Mouse (Mus musculus): ENCODE data around the gene Ccdc154. TPM values are rescaled to one million over a fixed set of nuclear protein-coding genes. Genes with fewer than 3 reads are reported as not detected.
"Not testable (repeated sequence)": the region's sequence is repeated elsewhere in the genome, so short reads cannot be mapped to it uniquely, and the experiment has no call there.

Ccdc154 gene
- polyA plus RNA-seq (2015; fragmentation: Nextera tagmentation; extraction: Ambion mirVana), result not detected in 2 replicates

- peaks cover 16% of the 10 kb centered on the region for H3K36me3 ChIP-seq (ENCODE audit: control insufficient read depth, insufficient read depth, low read length)
- 77% methylated on average over 1 of the region's 1 CpGs for WGBS
- ATAC-seq, result no peak
- no peaks in the 10 kb centered on the region for H3K27me3 ChIP-seq (ENCODE audit: control insufficient read depth, insufficient read depth, low read depth, low read length)
- H3K4me3 ChIP-seq (ENCODE audit: low read depth, low read length), result no peak within 1 kb of the TSS
- no peaks in the 10 kb centered on the region for H3K9me3 ChIP-seq (replicated peaks; ENCODE audit: control insufficient read depth, low read length, poor library complexity, severe bottlenecking)
- H3K27ac ChIP-seq (ENCODE audit: low read length), result no peak within 1 kb of the TSS
- no peaks in the 10 kb centered on the region for H3K4me1 ChIP-seq (ENCODE audit: control insufficient read depth, insufficient read depth, low read length)
- H3K4me2 ChIP-seq (ENCODE audit: low read length), result no peak within 1 kb of the TSS
- no peak within 1 kb of the TSS for H3K9ac ChIP-seq (ENCODE audit: low read depth, low read length)
These were observed at the start of gene Ccdc154 for GRCm38 (mm10) chr17:25162161-25162560. TSS of gene Ccdc154 (plus strand) at chr17:25162461.

- peak overlapping the region; percentile 48 for H3K4me3 ChIP-seq (ENCODE audit: low read depth, low read length)
- no peaks in the 10 kb centered on the region for H3K27me3 ChIP-seq (ENCODE audit: control insufficient read depth, insufficient read depth, low read depth, low read length)
- H3K4me1 ChIP-seq (ENCODE audit: control insufficient read depth, insufficient read depth, low read length), result peaks cover 9% of the 10 kb centered on the region
- no peak; the same call in 1 of the 2 replicates for ATAC-seq
- no peaks in the 10 kb centered on the region for H3K9me3 ChIP-seq (replicated peaks; ENCODE audit: control insufficient read depth, low read length, poor library complexity, severe bottlenecking)
- peak overlapping the region; percentile 87 for H3K27ac ChIP-seq (ENCODE audit: low read length)
- peaks cover 3% of the 10 kb centered on the region; the same call in 1 of the 2 replicates for H3K36me3 ChIP-seq (ENCODE audit: control insufficient read depth, insufficient read depth, low read length)
- H3K4me2 ChIP-seq (ENCODE audit: low read length), result peak overlapping the region; percentile 98
- H3K9ac ChIP-seq (ENCODE audit: low read depth, low read length), result peak overlapping the region; percentile 65
- WGBS, result 11% methylated on average over 23 of the region's 23 CpGs
These were observed 47.2 kb upstream of the Ccdc154 start for GRCm38 (mm10) chr17:25114908-25115645.

- peak within 1 kb of the TSS; percentile 65 for H3K9ac ChIP-seq (ENCODE audit: low read depth, low read length)
- 4% methylated on average over 40 of the region's 40 CpGs for WGBS
- ATAC-seq, result peak; percentile 94
- H3K36me3 ChIP-seq (ENCODE audit: control insufficient read depth, insufficient read depth, low read length), result 0 out of 2 replicates have a peak, but pooled peaks cover under 1% of the 10 kb centered on the region
- H3K9me3 ChIP-seq (replicated peaks; ENCODE audit: control insufficient read depth, low read length, poor library complexity, severe bottlenecking), result no peaks in the 10 kb centered on the region
- H3K4me3 ChIP-seq (ENCODE audit: low read depth, low read length), result peak within 1 kb of the TSS; percentile 48
- H3K27ac ChIP-seq (ENCODE audit: low read length), result peak within 1 kb of the TSS; percentile 87
- no peaks in the 10 kb centered on the region for H3K27me3 ChIP-seq (ENCODE audit: control insufficient read depth, insufficient read depth, low read depth, low read length)
- H3K4me2 ChIP-seq (ENCODE audit: low read length), result peak within 1 kb of the TSS; percentile 98
- H3K4me1 ChIP-seq (ENCODE audit: control insufficient read depth, insufficient read depth, low read length), result peaks cover 9% of the 10 kb centered on the region
These were observed 46.4 kb upstream of the Ccdc154 start, which contains the start of gene Telo2 for GRCm38 (mm10) chr17:25115664-25116432. TSS of gene Telo2 (minus strand) at chr17:25115967.

- WGBS, result 26% methylated on average over 4 of the region's 4 CpGs
- no peaks in the 10 kb centered on the region for H3K36me3 ChIP-seq (ENCODE audit: control insufficient read depth, insufficient read depth, low read length)
- H3K9me3 ChIP-seq (replicated peaks; ENCODE audit: control insufficient read depth, low read length, poor library complexity, severe bottlenecking), result no peaks in the 10 kb centered on the region
- H3K27ac ChIP-seq (ENCODE audit: low read length), result no peak overlapping the region
- H3K9ac ChIP-seq (ENCODE audit: low read depth, low read length), result no peak overlapping the region
- H3K4me3 ChIP-seq (ENCODE audit: low read depth, low read length), result no peak overlapping the region
- no peaks in the 10 kb centered on the region for H3K27me3 ChIP-seq (ENCODE audit: control insufficient read depth, insufficient read depth, low read depth, low read length)
- no peak overlapping the region for H3K4me2 ChIP-seq (ENCODE audit: low read length)
- H3K4me1 ChIP-seq (ENCODE audit: control insufficient read depth, insufficient read depth, low read length), result peaks cover 9% of the 10 kb centered on the region
- ATAC-seq, result no peak
These were observed 45.0 kb upstream of the Ccdc154 start for GRCm38 (mm10) chr17:25117263-25117662.

GRCm38 (mm10) chr17:25120406-25120805 lies 41.9 kb upstream of the Ccdc154 start, which contains the start of gene Ptx4:
TSS of gene Ptx4 (plus strand) at chr17:25120760.
- WGBS, result 64% methylated on average over 3 of the region's 3 CpGs
- ATAC-seq, result no peak
- H3K27ac ChIP-seq (ENCODE audit: low read length), result no peak within 1 kb of the TSS

GRCm38 (mm10) chr17:25123979-25124378 lies 38.3 kb upstream of the Ccdc154 start:
- Histone ChIP-seq H3K27ac (ENCODE audit: low read length) (no peak overlapping the region), H3K4me2 (ENCODE audit: low read length) (no peak overlapping the region), H3K27me3 (ENCODE audit: control insufficient read depth, insufficient read depth, low read depth, low read length) (0 out of 2 replicates have a peak, but pooled peaks cover 4% of the 10 kb centered on the region), H3K4me1 (ENCODE audit: control insufficient read depth, insufficient read depth, low read length) (no peaks in the 10 kb centered on the region), H3K36me3 (ENCODE audit: control insufficient read depth, insufficient read depth, low read length) (no peaks in the 10 kb centered on the region), H3K9ac (ENCODE audit: low read depth, low read length) (no peak overlapping the region), H3K4me3 (ENCODE audit: low read depth, low read length) (no peak overlapping the region), H3K9me3 (replicated peaks; ENCODE audit: control insufficient read depth, low read length, poor library complexity, severe bottlenecking) (no peaks in the 10 kb centered on the region)
- no peak for ATAC-seq
- 31% methylated on average over 7 of the region's 7 CpGs for WGBS

More at GRCm38 (mm10) chr17:25120406-25120805, 41.9 kb upstream of the Ccdc154 start, which contains the start of gene Ptx4:
- H3K9ac ChIP-seq (ENCODE audit: low read depth, low read length), result no peak within 1 kb of the TSS
- H3K9me3 ChIP-seq (replicated peaks; ENCODE audit: control insufficient read depth, low read length, poor library complexity, severe bottlenecking), result no peaks in the 10 kb centered on the region
- 0 out of 2 replicates have a peak, but pooled peaks cover 4% of the 10 kb centered on the region for H3K27me3 ChIP-seq (ENCODE audit: control insufficient read depth, insufficient read depth, low read depth, low read length)
- H3K36me3 ChIP-seq (ENCODE audit: control insufficient read depth, insufficient read depth, low read length), result no peaks in the 10 kb centered on the region
- H3K4me3 ChIP-seq (ENCODE audit: low read depth, low read length), result no peak within 1 kb of the TSS
- no peak within 1 kb of the TSS for H3K4me2 ChIP-seq (ENCODE audit: low read length)
- H3K4me1 ChIP-seq (ENCODE audit: control insufficient read depth, insufficient read depth, low read length), result peaks cover 2% of the 10 kb centered on the region; the same call in 1 of the 2 replicates

- H3K9me3 ChIP-seq (replicated peaks; ENCODE audit: control insufficient read depth, low read length, poor library complexity, severe bottlenecking); H3K27ac ChIP-seq (ENCODE audit: low read length); H3K36me3 ChIP-seq (ENCODE audit: control insufficient read depth, insufficient read depth, low read length); H3K9ac ChIP-seq (ENCODE audit: low read depth, low read length); H3K4me1 ChIP-seq (ENCODE audit: control insufficient read depth, insufficient read depth, low read length); ATAC-seq; H3K27me3 ChIP-seq (ENCODE audit: control insufficient read depth, insufficient read depth, low read depth, low read length); H3K4me3 ChIP-seq (ENCODE audit: low read depth, low read length); H3K4me2 ChIP-seq (ENCODE audit: low read length): not testable (repeated sequence)
- 68% methylated on average over 3 of the region's 3 CpGs for WGBS
These were observed 36.7 kb upstream of the Ccdc154 start for GRCm38 (mm10) chr17:25125442-25126060.

GRCm38 (mm10) chr17:25127079-25127478 lies 35.2 kb upstream of the Ccdc154 start:
- ATAC-seq, result no peak
- Histone ChIP-seq H3K27ac (ENCODE audit: low read length) (no peak overlapping the region), H3K4me2 (ENCODE audit: low read length) (no peak overlapping the region), H3K9me3 (replicated peaks; ENCODE audit: control insufficient read depth, low read length, poor library complexity, severe bottlenecking) (no peaks in the 10 kb centered on the region), H3K4me1 (ENCODE audit: control insufficient read depth, insufficient read depth, low read length) (no peaks in the 10 kb centered on the region), H3K27me3 (ENCODE audit: control insufficient read depth, insufficient read depth, low read depth, low read length) (0 out of 2 replicates have a peak, but pooled peaks cover 4% of the 10 kb centered on the region), H3K9ac (ENCODE audit: low read depth, low read length) (no peak overlapping the region), H3K4me3 (ENCODE audit: low read depth, low read length) (no peak overlapping the region), H3K36me3 (ENCODE audit: control insufficient read depth, insufficient read depth, low read length) (no peaks in the 10 kb centered on the region)
- 57% methylated on average over 8 of the region's 8 CpGs for WGBS
